Mouse (Mus musculus) embryo, embryonic 11.5 days (tissue): ENCODE data around the gene Olfr827.

Experiments used
- DNase-seq: peaks from one replicate; pipeline ENCODE4 v3.0.0-alpha.2; 2012; ENCODE audit warnings: low read depth, low spot score

Gene Olfr827

DNA sequence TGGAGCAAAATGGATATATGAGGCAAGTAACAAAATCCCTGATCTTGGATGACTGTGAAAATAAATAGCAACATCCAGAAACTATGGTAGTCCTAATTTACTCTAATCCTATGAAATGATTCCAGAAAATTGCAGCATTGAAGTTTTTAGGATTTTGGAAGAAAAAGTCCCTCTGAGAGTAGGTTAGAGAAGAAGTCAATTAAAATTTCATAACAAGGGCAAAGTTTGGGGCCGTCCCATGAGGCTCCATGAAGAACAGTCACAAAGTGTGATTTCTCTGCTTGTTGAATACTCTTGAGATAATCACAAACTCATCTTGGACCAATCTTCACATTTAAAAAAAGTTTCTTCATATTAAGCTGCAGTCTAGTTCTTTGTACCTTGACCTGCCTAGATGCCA, at the start of gene Olfr827:
Olfr827 (minus strand) TSS at position 101 of the 400 bp plus-strand sequence.
- DNase-seq, result no peak

- DNase-seq, result no peak
Measured at GRCm38 (mm10) chr10:130263203-130263602, 49.0 kb upstream of the Olfr827 start.

GRCm38 (mm10) chr10:130259483-130259882, 45.3 kb upstream of the Olfr827 start:
- DNase-seq, result no peak

- DNase-seq, result peak; percentile 9
Measured at GRCm38 (mm10) chr10:130244271-130244670, 30.1 kb upstream of the Olfr827 start.

GRCm38 (mm10) chr10:130238318-130239209, 24.4 kb upstream of the Olfr827 start:
- no peak for DNase-seq

- DNase-seq, result no peak
Measured at GRCm38 (mm10) chr10:130234576-130234975, 20.4 kb upstream of the Olfr827 start.

- DNase-seq, result no peak
Measured at GRCm38 (mm10) chr10:130232117-130232516, 17.9 kb upstream of the Olfr827 start.

DNA sequence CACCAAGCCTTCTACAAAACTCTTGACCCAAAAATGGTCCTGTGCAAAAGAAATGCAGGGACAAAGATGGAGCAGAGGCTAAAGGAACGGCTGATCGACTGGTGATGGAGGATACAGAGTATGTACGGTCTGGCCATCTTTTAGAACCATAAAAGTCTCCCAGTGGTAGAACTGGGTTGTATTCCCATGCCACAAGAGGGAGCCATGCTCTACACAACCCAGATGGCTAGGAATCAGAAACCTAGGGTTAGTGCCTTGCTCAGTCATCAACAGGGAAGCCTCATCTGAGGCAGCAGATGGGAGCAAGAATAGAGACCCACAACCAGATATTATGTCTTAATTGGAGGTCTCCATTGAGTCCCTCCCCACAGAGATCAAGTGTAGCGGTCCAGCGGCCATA, 15.4 kb upstream of the Olfr827 start:
- no peak for DNase-seq

GRCm38 (mm10) chr10:130228246-130228645, 14.0 kb upstream of the Olfr827 start:
- DNase-seq, result peak; percentile 58

- DNase-seq, result no peak
Measured at GRCm38 (mm10) chr10:130225034-130225433, 10.8 kb upstream of the Olfr827 start.

- no peak for DNase-seq
Measured at GRCm38 (mm10) chr10:130184086-130184485, 30.1 kb downstream of the Olfr827 start, which contains the start of gene Olfr826. Gene Olfr826, minus strand, starts transcription at chr10:130184186.

GRCm38 (mm10) chr10:130166666-130167065, 47.5 kb downstream of the Olfr827 start, which contains the start of gene Olfr825:
Gene Olfr825, minus strand, starts transcription at chr10:130166766.
- DNase-seq, result no peak

DNA sequence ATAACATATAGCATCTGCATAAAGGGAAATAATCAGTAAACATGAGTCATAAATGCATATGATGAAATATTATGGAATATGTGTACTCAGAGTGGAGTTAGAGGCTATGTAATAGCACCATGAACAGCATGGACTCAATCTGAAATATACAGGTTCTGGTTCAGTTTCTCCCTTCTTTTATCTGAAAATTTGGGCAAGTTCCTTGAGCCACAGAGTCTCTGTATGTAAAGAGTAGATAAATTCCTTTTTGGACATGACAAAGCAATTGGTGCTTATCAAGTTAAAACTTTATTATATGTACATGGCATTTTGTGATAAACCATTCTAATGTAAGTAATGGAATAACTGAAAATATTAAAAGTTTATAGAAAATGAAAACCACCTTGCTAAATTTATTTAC, 49.0 kb downstream of the Olfr827 start:
- no peak for DNase-seq
